Mouse (Mus musculus) layer of hippocampus, adult 9-11 months (tissue): ENCODE measurements around the gene Abcg4.

ENCODE experiments used
- DNase-seq: peaks from one replicate; pipeline ENCODE4 v3.0.0; 2022

Gene Abcg4

GRCm38 (mm10) chr9:44234479-44235427 is 53.7 kb downstream of the Abcg4 start:
- DNase-seq: peak; percentile 66

- DNase-seq: peak; percentile 98
Measured at GRCm38 (mm10) chr9:44233802-44234478, 54.5 kb downstream of the Abcg4 start, which contains the start of gene Cbl. Gene Cbl (minus strand): TSS chr9:44234049.

- no peak for DNase-seq
Measured at GRCm38 (mm10) chr9:44233021-44233801, 55.2 kb downstream of the Abcg4 start.

GRCm38 (mm10) chr9:44231609-44232008 is 56.8 kb downstream of the Abcg4 start:
- no peak for DNase-seq

GRCm38 (mm10) chr9:44225993-44226392 is 62.4 kb downstream of the Abcg4 start:
- peak; percentile 49 for DNase-seq
